Mouse (Mus musculus): ENCODE results near the gene St13. TPM values are rescaled to one million over a fixed set of nuclear protein-coding genes. Genes with fewer than 3 reads are reported as not detected.

Gene St13
- polyA plus RNA-seq, 1 experiment from 2014 or later: 173 TPM

- Histone ChIP-seq H3K9me3 (no peaks in the 10 kb centered on the region), H3K27me3 (no peaks in the 10 kb centered on the region), H3K36me3 (peaks cover 38% of the 10 kb centered on the region), H3K9ac (no peak overlapping the region), H3K27ac (no peak overlapping the region), H3K4me2 (no peak overlapping the region), H3K4me3 (no peak overlapping the region), H3K4me1 (no peaks in the 10 kb centered on the region)
- ATAC-seq (ENCODE audit: insufficient number of reproducible peaks, insufficient read depth, low FRiP score, low TSS enrichment, low read depth): no peak
- 97% methylated on average over 3 of the region's 3 CpGs for WGBS
Measured at GRCm38 (mm10) chr15:81313928-81314327, 85.9 kb downstream of the St13 start.

Other genes starting within 250 kb of the St13 start
- gene Mrtfa, start 209.3 kb downstream of the St13 start, polyA plus RNA-seq (2015; fragmentation: Nextera tagmentation; extraction: Ambion mirVana): 26.5 and 29.6 TPM in 2 replicates
- 0.51 and 0.54 TPM in 2 replicates for gene Mchr1, start 164.6 kb downstream of the St13 start, polyA plus RNA-seq (2015; fragmentation: Nextera tagmentation; extraction: Ambion mirVana)
- 128 and 133 TPM in 2 replicates for gene Slc25a17, start 39.3 kb downstream of the St13 start, polyA plus RNA-seq (2015; fragmentation: Nextera tagmentation; extraction: Ambion mirVana)
- gene Xpnpep3, start 61 bp upstream of the St13 start, polyA plus RNA-seq (2015; fragmentation: Nextera tagmentation; extraction: Ambion mirVana): 10.0 and 13.5 TPM in 2 replicates
- gene Dnajb7, start 8.2 kb upstream of the St13 start, polyA plus RNA-seq (2015; fragmentation: Nextera tagmentation; extraction: Ambion mirVana): 2.5 and 3.5 TPM in 2 replicates
- 507 and 527 TPM in 2 replicates for gene Rbx1, start 66.2 kb upstream of the St13 start, polyA plus RNA-seq (2015; fragmentation: Nextera tagmentation; extraction: Ambion mirVana)
- gene Ep300, start 185.3 kb upstream of the St13 start, polyA plus RNA-seq (2015; fragmentation: Nextera tagmentation; extraction: Ambion mirVana): 20.6 and 21.1 TPM in 2 replicates

All from embryonic facial prominence, embryonic 13.5 days (tissue).